Mouse (Mus musculus): ENCODE measurements around the gene Mknk2. TPM values are rescaled to one million over a fixed set of nuclear protein-coding genes. Genes with fewer than 3 reads are reported as not detected.

Gene Mknk2
- polyA plus RNA-seq, 2 experiments, result 58.7 to 59.7 TPM

- Histone ChIP-seq H3K36me3 (replicated peaks; ENCODE audit: control insufficient read depth, insufficient read depth, low read depth) (peaks cover 28% of the 10 kb centered on the region), H3K27me3 (ENCODE audit: control insufficient read depth, insufficient read depth, low read length) (no peaks in the 10 kb centered on the region), H3K4me1 (replicated peaks; ENCODE audit: control insufficient read depth in 2 of 2, insufficient read depth in 2 of 2, low read length in 1 of 2) (peaks cover 30 to 34% of the 10 kb centered on the region in 2 experiments), H3K4me2 (ENCODE audit: low read depth) (0 out of 2 replicates have a peak overlapping the region, but pooled peaks have one; percentile 18), H3K9ac (replicated peaks) (no peak overlapping the region), H3K9me3 (ENCODE audit: control insufficient read depth, low read length) (no peaks in the 10 kb centered on the region), H3K4me3 (ENCODE audit: insufficient read depth in 1 of 2, low read depth in 2 of 2, low read length in 2 of 2) (no peak overlapping the region), H3K27ac (peak overlapping the region; percentile 38)
- WGBS (ENCODE audit: insufficient replicate concordance), result 7% methylated on average over 5 of the region's 5 CpGs
- ATAC-seq (ENCODE audit: insufficient read depth), result 0 out of 2 replicates have a peak, but pooled peaks have one; percentile 9
- TF ChIP-seq CTCF (IDR thresholded peaks at IDR 0.05; ENCODE audit: low read depth), result no peak
- TF ChIP-seq EP300 (IDR thresholded peaks at IDR 0.05; ENCODE audit: low read depth), result no peak
- no peak for DNase-seq (ENCODE audit: low read depth in 3 of 3, low spot score in 3 of 3)
Measured at GRCm38 (mm10) chr10:80663485-80664196, 14.3 kb downstream of the Mknk2 start.

- no peak overlapping the region for H3K4me2 ChIP-seq (ENCODE audit: low read depth)
- H3K4me3 ChIP-seq (ENCODE audit: insufficient read depth in 1 of 2, low read depth in 2 of 2, low read length in 2 of 2), result no peak overlapping the region
- TF ChIP-seq CTCF (IDR thresholded peaks at IDR 0.05; ENCODE audit: low read depth), result peak; percentile 92
- TF ChIP-seq EP300 (IDR thresholded peaks at IDR 0.05; ENCODE audit: low read depth), result no peak
- H3K9me3 ChIP-seq (ENCODE audit: control insufficient read depth, low read length), result no peaks in the 10 kb centered on the region
- peaks cover 4% of the 10 kb centered on the region for H3K36me3 ChIP-seq (replicated peaks; ENCODE audit: control insufficient read depth, insufficient read depth, low read depth)
- H3K27me3 ChIP-seq (ENCODE audit: control insufficient read depth, insufficient read depth, low read length), result no peaks in the 10 kb centered on the region
- H3K9ac ChIP-seq (replicated peaks), result no peak overlapping the region
- peaks cover 45 to 50% of the 10 kb centered on the region in 2 experiments for H3K4me1 ChIP-seq (replicated peaks; ENCODE audit: control insufficient read depth in 2 of 2, insufficient read depth in 2 of 2, low read length in 1 of 2)
- DNase-seq (ENCODE audit: low read depth in 3 of 3, low spot score in 3 of 3) (no peak), ATAC-seq (ENCODE audit: insufficient read depth) (no peak)
- H3K27ac ChIP-seq, result no peak overlapping the region
- WGBS (ENCODE audit: insufficient replicate concordance), result 27% methylated on average over 5 of the region's 5 CpGs
Measured at GRCm38 (mm10) chr10:80661149-80661548, 16.8 kb downstream of the Mknk2 start.

- Histone ChIP-seq H3K27me3 (ENCODE audit: control insufficient read depth, insufficient read depth, low read length) (no peaks in the 10 kb centered on the region), H3K36me3 (replicated peaks; ENCODE audit: control insufficient read depth, insufficient read depth, low read depth) (no peaks in the 10 kb centered on the region), H3K9ac (replicated peaks) (peak overlapping the region; percentile 50), H3K4me3 (ENCODE audit: insufficient read depth in 1 of 2, low read depth in 2 of 2, low read length in 2 of 2) (peak overlapping the region in 1 of 2 experiments; percentile 42; a peak in 3 of 4 replicates), H3K9me3 (ENCODE audit: control insufficient read depth, low read length) (no peaks in the 10 kb centered on the region), H3K4me1 (replicated peaks; ENCODE audit: control insufficient read depth in 2 of 2, insufficient read depth in 2 of 2, low read length in 1 of 2) (peaks cover 32 to 42% of the 10 kb centered on the region in 2 experiments), H3K4me2 (ENCODE audit: low read depth) (peak overlapping the region; percentile 66), H3K27ac (peak overlapping the region; percentile 27)
- 17% methylated on average over 10 of the region's 10 CpGs for WGBS (ENCODE audit: insufficient replicate concordance)
- DNase-seq (ENCODE audit: low read depth in 3 of 3, low spot score in 3 of 3) (peak in 1 of 3 experiments; percentile 62), ATAC-seq (ENCODE audit: insufficient read depth) (0 out of 2 replicates have a peak, but pooled peaks have one; percentile 24)
- TF ChIP-seq EP300 (IDR thresholded peaks at IDR 0.05; ENCODE audit: low read depth) (no peak), CTCF (IDR thresholded peaks at IDR 0.05; ENCODE audit: low read depth) (peak; percentile 85)
Measured at GRCm38 (mm10) chr10:80659213-80659612, 18.7 kb downstream of the Mknk2 start.

- TF ChIP-seq CTCF (IDR thresholded peaks at IDR 0.05; ENCODE audit: low read depth), result no peak
- TF ChIP-seq EP300 (IDR thresholded peaks at IDR 0.05; ENCODE audit: low read depth), result no peak
- no peak for DNase-seq (ENCODE audit: low read depth in 3 of 3, low spot score in 3 of 3)
- Histone ChIP-seq H3K9me3 (ENCODE audit: control insufficient read depth, low read length) (no peaks in the 10 kb centered on the region), H3K9ac (replicated peaks) (no peak overlapping the region), H3K4me1 (replicated peaks; ENCODE audit: control insufficient read depth in 2 of 2, insufficient read depth in 2 of 2, low read length in 1 of 2) (peaks cover 28 to 38% of the 10 kb centered on the region in 2 experiments), H3K4me2 (ENCODE audit: low read depth) (peak overlapping the region; percentile 66), H3K27me3 (ENCODE audit: control insufficient read depth, insufficient read depth, low read length) (no peaks in the 10 kb centered on the region), H3K4me3 (ENCODE audit: insufficient read depth in 1 of 2, low read depth in 2 of 2, low read length in 2 of 2) (no peak overlapping the region; a peak in 2 of 4 replicates), H3K36me3 (replicated peaks; ENCODE audit: control insufficient read depth, insufficient read depth, low read depth) (no peaks in the 10 kb centered on the region), H3K27ac (peak overlapping the region; percentile 27)
- peak; percentile 52; the same call in 1 of the 2 replicates for ATAC-seq (ENCODE audit: insufficient read depth)
- WGBS (ENCODE audit: insufficient replicate concordance), result 51% methylated on average over 4 of the region's 4 CpGs
Measured at GRCm38 (mm10) chr10:80658841-80659202, 19.1 kb downstream of the Mknk2 start.

GRCm38 (mm10) chr10:80658194-80658840 is 19.6 kb downstream of the Mknk2 start:
- no peaks in the 10 kb centered on the region for H3K9me3 ChIP-seq (ENCODE audit: control insufficient read depth, low read length)
- DNase-seq (ENCODE audit: low read depth in 3 of 3, low spot score in 3 of 3) (no peak), ATAC-seq (ENCODE audit: insufficient read depth) (no peak)
- TF ChIP-seq EP300 (IDR thresholded peaks at IDR 0.05; ENCODE audit: low read depth), result no peak
- TF ChIP-seq CTCF (IDR thresholded peaks at IDR 0.05; ENCODE audit: low read depth), result no peak
- peak overlapping the region; percentile 48 for H3K27ac ChIP-seq
- H3K9ac ChIP-seq (replicated peaks), result no peak overlapping the region
- WGBS (ENCODE audit: insufficient replicate concordance), result 82% methylated on average over 14 of the region's 14 CpGs
- no peaks in the 10 kb centered on the region for H3K36me3 ChIP-seq (replicated peaks; ENCODE audit: control insufficient read depth, insufficient read depth, low read depth)
- H3K4me3 ChIP-seq (ENCODE audit: insufficient read depth in 1 of 2, low read depth in 2 of 2, low read length in 2 of 2), result no peak overlapping the region
- no peak overlapping the region for H3K4me2 ChIP-seq (ENCODE audit: low read depth)
- H3K27me3 ChIP-seq (ENCODE audit: control insufficient read depth, insufficient read depth, low read length), result no peaks in the 10 kb centered on the region
- H3K4me1 ChIP-seq (replicated peaks; ENCODE audit: control insufficient read depth in 2 of 2, insufficient read depth in 2 of 2, low read length in 1 of 2), result peaks cover 23 to 33% of the 10 kb centered on the region in 2 experiments
